Mouse (Mus musculus) midbrain, postnatal 0 days (tissue): ENCODE data around the gene Tcf20. TPM values are rescaled to one million over a fixed set of nuclear protein-coding genes. Genes with fewer than 3 reads are reported as not detected.

Source experiments
- ATAC-seq: fragments of 200-750 bp; cut with Nextera tagmentation; 2 replicates; pipeline ENCODE4 v1.8.0; 2017; ENCODE audit warnings: moderate number of reproducible peaks, mild to moderate bottlenecking, moderate TSS enrichment, moderate library complexity; ENCODE audit not compliant: low FRiP score
- DNase-seq: peaks from one replicate; pipeline ENCODE4 v3.0.0-alpha.2; 2015; ENCODE audit warnings: low spot score
- H3K27ac ChIP-seq: fragments of 300-500 bp; sonication (generic); 2 replicates; pipeline ENCODE4 v1.5.1; 2014; ENCODE audit warnings: low read depth, mild to moderate bottlenecking, low read length, mixed read lengths
- H3K27me3 ChIP-seq: fragments of 300-500 bp; sonication (generic); 2 replicates; pipeline ENCODE4 v1.6.1; 2014; ENCODE audit warnings: low read length, control low read depth, mixed read lengths; ENCODE audit not compliant: insufficient read depth
- H3K36me3 ChIP-seq: fragments of 300-500 bp; sonication (generic); 2 replicates; pipeline ENCODE4 v1.6.1; 2014; ENCODE audit warnings: low read length, control low read depth, mixed read lengths; ENCODE audit not compliant: insufficient read depth
- H3K4me1 ChIP-seq: fragments of 300-500 bp; sonication (generic); 2 replicates; pipeline ENCODE4 v1.6.1; 2014; ENCODE audit warnings: mild to moderate bottlenecking, control low read depth, antibody characterized with exemption, low read length, mixed read lengths; ENCODE audit not compliant: insufficient read depth
- H3K4me2 ChIP-seq: fragments of 300-500 bp; sonication (generic); 2 replicates; pipeline ENCODE4 v1.6.1; 2014; ENCODE audit warnings: low read depth, mild to moderate bottlenecking, low read length, mixed read lengths; ENCODE audit not compliant: poor library complexity, severe bottlenecking
- H3K4me3 ChIP-seq: fragments of 300-500 bp; sonication (generic); 2 replicates; pipeline ENCODE4 v1.5.1; 2014; ENCODE audit warnings: low read depth, mild to moderate bottlenecking, low read length, moderate library complexity
- H3K9ac ChIP-seq: fragments of 300-500 bp; sonication (generic); replicated peaks from 2 replicates; pipeline ENCODE4 v1.6.1; 2014; ENCODE audit warnings: mild to moderate bottlenecking, low read length, moderate library complexity, mixed read lengths; ENCODE audit not compliant: poor library complexity, severe bottlenecking
- H3K9me3 ChIP-seq: fragments of 300-500 bp; sonication (generic); 2 replicates; pipeline ENCODE4 v1.6.1; 2016; ENCODE audit warnings: low read length, control low read depth
- CTCF ChIP-seq: IDR thresholded peaks from 2 replicates; pipeline ENCODE4 v1.5.1; 2016; ENCODE audit warnings: antibody characterized with exemption, mild to moderate bottlenecking
- WGBS: fragments of 180-500 bp; shearing (Covaris S2); extraction: QIAGEN DNeasy Blood & Tissue Kit; methylation state at CpG from one replicate; pipeline ENCODE4 v1.1.7; 2014; 5-methylcytosine and 5-hydroxymethylcytosine counted together
- polyA plus RNA-seq: library from polyadenylated mRNA; unstranded; fragments of >200 nt; fragmentation: Nextera tagmentation; extraction: Ambion mirVana; gene quantifications from 2 replicates; pipeline ENCODE4 v1.2.1, GENCODE M21; 2015
- total RNA-seq: library from RNA; depleted of rRNA; stranded (reverse); fragments of >200 nt; gene quantifications from 2 replicates; pipeline ENCODE4 v1.2.3, GENCODE M21; 2014

The Tcf20 gene
- total and polyA plus RNA-seq, 2 experiments from 2014 or later, result 11.8 to 125 TPM

DNA sequence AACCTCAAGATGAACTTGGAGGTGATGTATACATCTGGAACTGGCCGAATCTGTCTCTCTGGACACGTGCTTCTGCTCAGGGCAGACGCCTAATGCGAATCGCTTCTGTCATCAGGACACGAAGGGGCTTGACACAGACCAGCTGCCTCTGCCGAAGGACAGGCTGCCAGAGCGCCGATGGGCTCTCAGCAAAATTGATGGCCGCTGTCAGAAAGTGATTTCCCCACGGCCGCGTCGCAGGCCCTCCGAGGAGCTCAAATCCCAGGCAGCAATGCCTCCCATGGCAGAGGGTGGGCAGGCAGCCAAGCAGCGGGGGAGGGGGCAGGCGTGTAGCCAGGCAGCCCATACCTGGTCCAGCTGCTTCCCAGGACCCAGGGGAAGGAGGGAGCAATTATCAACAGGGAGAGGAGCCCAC lies 49.5 kb downstream of the Tcf20 start:
- DNase-seq (no peak), ATAC-seq (no peak)
- 12% methylated on average over 17 of the region's 17 CpGs for whole genome bisulfite sequencing

DNA sequence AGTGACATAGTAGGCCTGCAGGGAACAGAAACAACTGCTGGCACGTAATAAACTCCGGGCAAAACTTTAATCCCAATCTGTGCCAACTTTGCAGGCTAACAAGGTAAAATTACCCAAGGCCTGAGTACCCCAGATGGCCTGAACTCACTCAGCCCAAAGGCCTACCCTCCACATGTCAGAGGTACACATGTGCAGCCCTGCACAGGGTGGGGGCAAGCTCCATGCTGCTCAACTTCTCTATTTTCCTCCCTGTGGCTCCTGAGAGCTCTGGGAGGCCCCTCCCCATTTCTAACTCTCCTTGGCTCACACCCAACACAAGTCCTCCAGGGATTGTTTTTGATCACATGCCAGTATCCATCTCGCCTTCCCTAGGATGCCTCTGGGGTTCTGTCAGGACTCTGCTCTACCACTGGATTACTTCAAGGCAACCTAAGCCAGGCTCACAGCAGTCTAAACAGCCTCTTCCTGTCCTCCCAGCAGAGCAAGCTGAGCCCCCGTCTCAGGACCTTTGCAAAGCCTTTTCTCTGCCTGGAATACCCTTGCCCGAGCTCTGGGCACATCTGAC lies 50.2 kb downstream of the Tcf20 start:
- H3K36me3 ChIP-seq, result 0 out of 2 replicates have a peak, but pooled peaks cover 3% of the 10 kb centered on the region
- no peak overlapping the region for H3K4me3 ChIP-seq
- ATAC-seq, result no peak
- H3K9ac ChIP-seq, result no peak overlapping the region
- 33% methylated on average over 5 of the region's 5 CpGs for WGBS
- TF ChIP-seq CTCF, result no peak
- peaks cover 44% of the 10 kb centered on the region for H3K4me1 ChIP-seq
- no peaks in the 10 kb centered on the region for H3K9me3 ChIP-seq
- H3K27me3 ChIP-seq, result no peaks in the 10 kb centered on the region
- DNase-seq, result no peak
- no peak overlapping the region for H3K4me2 ChIP-seq
- H3K27ac ChIP-seq, result no peak overlapping the region; the same call in 1 of the 2 replicates

More for the DNA sequence above, 49.5 kb downstream of the Tcf20 start:
- Histone ChIP-seq H3K4me1 (peaks cover 42% of the 10 kb centered on the region), H3K9me3 (no peaks in the 10 kb centered on the region), H3K4me3 (no peak overlapping the region), H3K27ac (peak overlapping the region; percentile 44; the same call in 1 of the 2 replicates), H3K36me3 (0 out of 2 replicates have a peak, but pooled peaks cover 3% of the 10 kb centered on the region), H3K27me3 (no peaks in the 10 kb centered on the region), H3K4me2 (no peak overlapping the region), H3K9ac (peak overlapping the region; percentile 46)
- no peak for TF ChIP-seq CTCF

DNA sequence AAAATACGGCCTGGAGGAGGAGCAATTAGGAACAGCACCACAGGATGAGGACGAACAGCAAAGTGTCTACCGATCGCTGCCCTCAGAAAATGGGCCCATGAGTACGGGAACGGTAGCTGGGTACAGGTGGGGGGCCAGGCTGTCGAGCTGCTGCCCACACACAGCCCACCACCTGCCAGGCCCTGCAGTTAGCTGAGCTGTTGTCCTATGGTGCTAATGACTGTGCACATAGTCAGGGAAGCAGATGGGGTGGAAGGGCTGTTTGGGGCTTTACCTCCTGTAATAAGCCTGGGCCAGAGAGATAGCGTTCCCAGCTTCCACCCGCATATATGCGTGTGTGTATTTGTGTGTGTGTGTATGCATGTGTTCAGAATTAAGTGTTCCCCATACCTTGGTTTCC lies 52.7 kb downstream of the Tcf20 start:
- Histone ChIP-seq H3K9ac (no peak overlapping the region), H3K36me3 (0 out of 2 replicates have a peak, but pooled peaks cover 3% of the 10 kb centered on the region), H3K9me3 (no peaks in the 10 kb centered on the region), H3K4me2 (no peak overlapping the region), H3K4me3 (no peak overlapping the region), H3K27ac (no peak overlapping the region), H3K27me3 (no peaks in the 10 kb centered on the region), H3K4me1 (peaks cover 23% of the 10 kb centered on the region; the same call in 1 of the 2 replicates)
- no peak for TF ChIP-seq CTCF
- no peak for DNase-seq
- WGBS, result 76% methylated on average over 10 of the region's 10 CpGs
- no peak for ATAC-seq

DNA sequence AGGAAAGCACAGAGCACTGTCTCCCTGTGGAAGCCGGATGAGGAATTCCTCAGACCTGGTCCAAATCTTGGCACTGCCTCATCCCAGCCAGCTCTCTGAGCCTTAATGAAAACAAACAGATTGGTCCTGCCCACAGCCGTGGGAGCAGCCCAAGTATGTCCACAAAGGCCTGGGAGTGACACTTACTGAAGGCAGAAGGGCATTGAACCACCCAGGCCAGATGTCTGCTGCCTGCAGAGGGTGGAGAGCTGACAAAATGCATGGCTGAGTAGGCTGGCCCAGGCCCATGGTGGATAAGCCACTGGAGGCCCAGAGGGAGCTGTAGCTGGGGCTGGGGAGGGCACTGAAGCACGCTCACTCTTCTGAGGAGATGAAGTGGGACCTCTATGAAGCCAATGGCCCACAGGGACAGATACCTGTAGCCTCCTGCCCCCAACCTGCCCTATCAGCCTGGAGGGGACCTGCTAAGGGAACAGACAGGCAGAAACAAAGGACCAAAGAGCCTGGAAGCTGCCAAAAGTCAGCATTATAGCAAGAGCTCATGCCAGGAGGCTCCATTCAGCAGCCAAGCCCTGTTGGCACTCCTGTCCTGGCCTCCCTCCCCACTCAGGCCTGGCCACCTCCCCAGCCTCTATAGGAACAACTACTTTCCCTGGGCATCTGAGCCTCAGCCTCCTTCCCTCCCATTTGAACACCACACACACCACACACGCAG lies 54.6 kb downstream of the Tcf20 start:
- ATAC-seq, result no peak
- peak overlapping the region; percentile 32; the same call in 1 of the 2 replicates for H3K27ac ChIP-seq
- peaks cover 26% of the 10 kb centered on the region for H3K4me1 ChIP-seq
- no peaks in the 10 kb centered on the region for H3K9me3 ChIP-seq
- 0 out of 2 replicates have a peak, but pooled peaks cover 3% of the 10 kb centered on the region for H3K36me3 ChIP-seq
- H3K9ac ChIP-seq, result 0 out of 2 replicates have a peak overlapping the region, but pooled peaks have one; percentile 1
- no peak overlapping the region for H3K4me2 ChIP-seq
- TF ChIP-seq CTCF, result no peak
- peak; percentile 86 for DNase-seq
- H3K27me3 ChIP-seq, result no peaks in the 10 kb centered on the region
- no peak overlapping the region for H3K4me3 ChIP-seq
- 31% methylated on average over 4 of the region's 4 CpGs for WGBS

DNA sequence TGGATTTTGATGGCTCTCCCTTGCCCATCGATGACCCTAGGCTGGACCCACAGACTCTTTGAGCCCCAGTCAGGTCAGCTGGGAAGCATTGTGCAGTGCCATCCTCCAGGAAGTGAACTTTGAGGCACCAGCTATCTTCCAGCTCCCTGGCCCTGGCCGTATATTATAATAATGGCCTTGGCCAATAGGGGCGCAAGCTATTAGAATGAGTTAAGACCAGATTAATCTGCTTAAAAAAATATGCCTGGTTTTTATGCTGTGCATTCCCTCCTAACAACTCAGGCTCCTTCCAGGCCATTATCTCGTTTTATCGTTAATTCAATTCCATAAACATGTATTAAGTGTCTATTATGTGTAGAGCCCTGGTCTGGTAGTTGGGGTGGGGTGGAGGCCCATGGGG lies 56.2 kb downstream of the Tcf20 start:
- peak; percentile 12; the same call in 1 of the 2 replicates for TF ChIP-seq CTCF
- Histone ChIP-seq H3K9me3 (no peaks in the 10 kb centered on the region), H3K9ac (no peak overlapping the region), H3K4me1 (peaks cover 33% of the 10 kb centered on the region), H3K4me2 (no peak overlapping the region), H3K27ac (no peak overlapping the region), H3K27me3 (no peaks in the 10 kb centered on the region; the same call in 1 of the 2 replicates), H3K36me3 (0 out of 2 replicates have a peak, but pooled peaks cover 3% of the 10 kb centered on the region), H3K4me3 (no peak overlapping the region)
- DNase-seq (no peak), ATAC-seq (no peak)
- 84% methylated on average over 5 of the region's 5 CpGs for WGBS

DNA sequence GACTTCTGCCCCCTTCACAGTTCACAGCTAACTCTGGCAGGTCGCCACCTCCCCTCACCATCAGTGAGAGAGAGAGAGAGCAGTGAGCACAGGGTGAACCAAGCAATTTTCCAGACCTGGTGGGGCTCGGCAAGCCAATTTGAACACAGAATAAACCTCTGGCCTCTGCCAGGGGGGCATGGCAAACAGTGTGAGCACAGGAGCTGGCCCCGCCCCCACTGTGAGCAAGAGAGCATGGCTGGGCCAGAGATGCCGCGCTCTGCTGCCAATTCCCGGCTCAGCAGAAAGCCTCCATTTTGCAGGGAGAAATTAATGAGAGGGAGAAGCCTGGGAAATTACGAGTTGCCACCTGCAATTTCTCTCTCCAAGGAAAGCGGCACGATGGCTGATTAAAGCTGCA lies 58.1 kb downstream of the Tcf20 start:
- H3K27me3 ChIP-seq, result no peaks in the 10 kb centered on the region; the same call in 1 of the 2 replicates
- no peak for TF ChIP-seq CTCF
- peak overlapping the region; percentile 44; the same call in 1 of the 2 replicates for H3K9ac ChIP-seq
- no peaks in the 10 kb centered on the region for H3K9me3 ChIP-seq
- H3K27ac ChIP-seq, result peak overlapping the region; percentile 73
- no peak overlapping the region for H3K4me3 ChIP-seq
- H3K4me2 ChIP-seq, result 0 out of 2 replicates have a peak overlapping the region, but pooled peaks have one; percentile 12
- ATAC-seq (no peak), DNase-seq (peak; percentile 67)
- no peaks in the 10 kb centered on the region for H3K36me3 ChIP-seq
- WGBS, result 17% methylated on average over 9 of the region's 9 CpGs
- peaks cover 51% of the 10 kb centered on the region for H3K4me1 ChIP-seq
